Mouse (Mus musculus): ENCODE measurements at regions not wholly inside any gene's neighbourhood (a gene's known extent, or its start where the extent isn't known, plus 50 kb on each side); places are given as distances from the start of the nearest gene placed in this dataset.

GRCm38 (mm10) chr5:85772086-85772485 is 293.3 kb downstream of the Cenpc1 start:
- TF ChIP-seq CTCF (IDR thresholded peaks at IDR 0.05; ENCODE audit: low read depth) (no peak), EP300 (IDR thresholded peaks at IDR 0.05; ENCODE audit: low read depth) (no peak)

Measured in liver, postnatal 0 days (tissue).